Mouse (Mus musculus): Measurements from ENCODE around the gene Exoc3l4. TPM values are rescaled to one million over a fixed set of nuclear protein-coding genes. Genes with fewer than 3 reads are reported as not detected.
A peak's percentile ranks its signal among the peaks of the same experiment; 100 is the strongest.

The Exoc3l4 gene
- total RNA-seq, 2 experiments from 2014 or later = not detected

GRCm38 (mm10) chr12:111430868-111431817, 14.3 kb downstream of the Exoc3l4 start:
- ATAC-seq (replicated peaks; ENCODE audit: low FRiP score, low TSS enrichment, poor library complexity, severe bottlenecking) = no peak

- no peak for ATAC-seq (replicated peaks; ENCODE audit: low FRiP score, low TSS enrichment, poor library complexity, severe bottlenecking)
Observed at GRCm38 (mm10) chr12:111432097-111432496, 15.3 kb downstream of the Exoc3l4 start.

- no peak for ATAC-seq (replicated peaks; ENCODE audit: low FRiP score, low TSS enrichment, poor library complexity, severe bottlenecking)
Observed at GRCm38 (mm10) chr12:111432751-111433331, 16.0 kb downstream of the Exoc3l4 start.

- ATAC-seq (replicated peaks; ENCODE audit: low FRiP score, low TSS enrichment, poor library complexity, severe bottlenecking) = no peak
Observed at GRCm38 (mm10) chr12:111434164-111434744, 17.4 kb downstream of the Exoc3l4 start.

GRCm38 (mm10) chr12:111434745-111435327, 18.0 kb downstream of the Exoc3l4 start:
- ATAC-seq (replicated peaks; ENCODE audit: low FRiP score, low TSS enrichment, poor library complexity, severe bottlenecking) = peak; percentile 85

GRCm38 (mm10) chr12:111436170-111436569, 19.4 kb downstream of the Exoc3l4 start:
- no peak for ATAC-seq (replicated peaks; ENCODE audit: low FRiP score, low TSS enrichment, poor library complexity, severe bottlenecking)

- no peak for ATAC-seq (replicated peaks; ENCODE audit: low FRiP score, low TSS enrichment, poor library complexity, severe bottlenecking)
Observed at GRCm38 (mm10) chr12:111436640-111437039, 19.8 kb downstream of the Exoc3l4 start.

GRCm38 (mm10) chr12:111437222-111437900, 20.5 kb downstream of the Exoc3l4 start:
- no peak for ATAC-seq (replicated peaks; ENCODE audit: low FRiP score, low TSS enrichment, poor library complexity, severe bottlenecking)

- no peak for ATAC-seq (replicated peaks; ENCODE audit: low FRiP score, low TSS enrichment, poor library complexity, severe bottlenecking)
Observed at GRCm38 (mm10) chr12:111438850-111439249, 22.0 kb downstream of the Exoc3l4 start.

- ATAC-seq (replicated peaks; ENCODE audit: low FRiP score, low TSS enrichment, poor library complexity, severe bottlenecking) = no peak
Observed at GRCm38 (mm10) chr12:111440701-111441373, 24.0 kb downstream of the Exoc3l4 start.

GRCm38 (mm10) chr12:111441523-111441922, 24.7 kb downstream of the Exoc3l4 start:
- ATAC-seq (replicated peaks; ENCODE audit: low FRiP score, low TSS enrichment, poor library complexity, severe bottlenecking) = no peak

- ATAC-seq (replicated peaks; ENCODE audit: low FRiP score, low TSS enrichment, poor library complexity, severe bottlenecking) = peak; percentile 60
Observed at GRCm38 (mm10) chr12:111442309-111443010, 25.6 kb downstream of the Exoc3l4 start, which contains the start of gene Tnfaip2. Tnfaip2 (plus strand) TSS chr12:111442469.

GRCm38 (mm10) chr12:111443011-111443870, 26.4 kb downstream of the Exoc3l4 start:
- peak; percentile 85 for ATAC-seq (replicated peaks; ENCODE audit: low FRiP score, low TSS enrichment, poor library complexity, severe bottlenecking)

GRCm38 (mm10) chr12:111443921-111444831, 27.4 kb downstream of the Exoc3l4 start:
- ATAC-seq (replicated peaks; ENCODE audit: low FRiP score, low TSS enrichment, poor library complexity, severe bottlenecking) = no peak

GRCm38 (mm10) chr12:111445161-111445889, 28.5 kb downstream of the Exoc3l4 start:
- no peak for ATAC-seq (replicated peaks; ENCODE audit: low FRiP score, low TSS enrichment, poor library complexity, severe bottlenecking)

Data from megakaryocyte-erythroid progenitor cell, adult 5-6 weeks (primary cell).